Mouse (Mus musculus) CH12.LX (cell line): ENCODE measurements around the gene Slc22a15. TPM values are rescaled to one million over a fixed set of nuclear protein-coding genes. Genes with fewer than 3 reads are reported as not detected.

Source experiments
- DNase-seq: peaks from one replicate; pipeline ENCODE4 v3.0.0-alpha.2; 2013; ENCODE audit errors: extremely low read depth
- H3K27ac ChIP-seq: 2 replicates; pipeline ENCODE4 v1.5.1; 2012; ENCODE audit warnings: low read depth, mild to moderate bottlenecking, control low read depth, moderate library complexity; ENCODE audit not compliant: insufficient read depth
- H3K27me3 ChIP-seq: replicated peaks from 2 replicates; pipeline ENCODE3; 2012; ENCODE audit warnings: inconsistent platforms
- H3K36me3 ChIP-seq, 2 experiments: replicated peaks in 1 of 2; 2 replicates each; pipeline versions ENCODE3 to v1.6.1; 2012; ENCODE audit warnings: inconsistent platforms in 1 of 2, low read length in 1 of 2, mild to moderate bottlenecking in 1 of 2, mixed read lengths in 1 of 2, moderate library complexity in 1 of 2; ENCODE audit not compliant: control insufficient read depth in 1 of 2, insufficient read depth in 1 of 2
- H3K4me1 ChIP-seq, 2 experiments: 2 replicates each; pipeline ENCODE4 v1.6.1; 2012; ENCODE audit warnings: inconsistent platforms in 1 of 2, moderate library complexity in 1 of 2; ENCODE audit not compliant: insufficient read depth in 2 of 2, control insufficient read depth in 1 of 2
- H3K4me2 ChIP-seq: 2 replicates; pipeline ENCODE4 v1.6.1; 2012; ENCODE audit warnings: low read depth, mild to moderate bottlenecking, control low read depth; ENCODE audit not compliant: poor library complexity, insufficient read depth, severe bottlenecking
- H3K4me3 ChIP-seq, 3 experiments: fragments of 150-350 bp in 1 of 3; sonication (generic) in 1 of 3; replicated peaks in 1 of 3; 2 replicates each; pipeline versions ENCODE3 to v1.5.1; 2011 to 2012; ENCODE audit warnings: low read depth in 2 of 3, low read length in 2 of 3, mild to moderate bottlenecking in 2 of 3, moderate library complexity in 2 of 3, control low read depth in 1 of 3, improper control_type of control experiment in 1 of 3, inconsistent platforms in 1 of 3, mixed read lengths in 1 of 3; ENCODE audit not compliant: poor library complexity in 1 of 3
- H3K79me2 ChIP-seq: replicated peaks from 2 replicates; pipeline ENCODE4 v1.6.1; 2012; ENCODE audit warnings: mild to moderate bottlenecking, moderate library complexity; ENCODE audit not compliant: control insufficient read depth, poor library complexity, insufficient read depth, severe bottlenecking; ENCODE audit errors: extremely low read depth
- H3K9ac ChIP-seq: 2 replicates; pipeline ENCODE4 v1.6.1; 2012; ENCODE audit warnings: low read depth, mild to moderate bottlenecking, control low read depth, moderate library complexity; ENCODE audit not compliant: insufficient read depth
- H3K9me3 ChIP-seq: replicated peaks from 2 replicates; pipeline ENCODE3; 2012; ENCODE audit warnings: low read length, inconsistent platforms, mixed read lengths
- BHLHE40 ChIP-seq: IDR thresholded peaks from 2 replicates; pipeline ENCODE4 v1.6.1; 2011; ENCODE audit warnings: mild to moderate bottlenecking, low read depth, low read length, improper control_type of control experiment
- CTCF ChIP-seq, 2 experiments: IDR thresholded peaks in 1 of 2; conservative IDR thresholded peaks in 1 of 2; 2 replicates each; pipeline ENCODE4 v1.5.1; 2011 to 2012; ENCODE audit warnings: low read depth in 2 of 2, low read length in 2 of 2, improper control_type of control experiment in 1 of 2, inconsistent platforms in 1 of 2, mild to moderate bottlenecking in 1 of 2, moderate library complexity in 1 of 2
- E2F4 ChIP-seq: IDR thresholded peaks from 2 replicates; pipeline ENCODE4 v1.6.1; 2011; ENCODE audit warnings: low read depth, low read length, improper control_type of control experiment; ENCODE audit not compliant: insufficient replicate concordance
- EP300 ChIP-seq: IDR thresholded peaks from 2 replicates; pipeline ENCODE4 v1.6.1; 2011; ENCODE audit warnings: low read length, improper control_type of control experiment
- ETS1 ChIP-seq: conservative IDR thresholded peaks from 2 replicates; pipeline ENCODE4 v1.6.1; 2012; ENCODE audit warnings: low read depth, mild to moderate bottlenecking, inconsistent platforms, low read length, improper control_type of control experiment, moderate library complexity
- JUN ChIP-seq: IDR thresholded peaks from 2 replicates; pipeline ENCODE4 v1.6.1; 2011; ENCODE audit warnings: low read depth, mild to moderate bottlenecking, low read length, improper control_type of control experiment, moderate library complexity; ENCODE audit not compliant: insufficient read depth
- JUND ChIP-seq: conservative IDR thresholded peaks from 2 replicates; pipeline ENCODE4 v1.6.1; 2011; ENCODE audit warnings: low read depth, low read length, improper control_type of control experiment
- KAT2A ChIP-seq: IDR thresholded peaks from 2 replicates; pipeline ENCODE4 v1.6.1; 2012; ENCODE audit warnings: low read length, improper control_type of control experiment, inconsistent platforms; ENCODE audit not compliant: insufficient replicate concordance
- MEF2A ChIP-seq: IDR thresholded peaks from 2 replicates; pipeline ENCODE4 v1.6.1; 2014; ENCODE audit warnings: low read depth, mild to moderate bottlenecking, inconsistent platforms, low read length, improper control_type of control experiment, borderline replicate concordance
- PAX5 ChIP-seq: IDR thresholded peaks from 2 replicates; pipeline ENCODE4 v1.6.1; 2012; ENCODE audit warnings: low read length, inconsistent platforms, mixed read lengths
- POLR2AphosphoS2 ChIP-seq: IDR thresholded peaks from 2 replicates; pipeline ENCODE4 v1.6.1; 2011; ENCODE audit warnings: low read depth, low read length, improper control_type of control experiment
- RAD21 ChIP-seq: IDR thresholded peaks from 2 replicates; pipeline ENCODE4 v1.6.1; 2011; ENCODE audit warnings: low read depth, mild to moderate bottlenecking, low read length, improper control_type of control experiment, moderate library complexity
- TCF12 ChIP-seq: IDR thresholded peaks from 2 replicates; pipeline ENCODE4 v1.6.1; 2014; ENCODE audit warnings: low read depth, mild to moderate bottlenecking, inconsistent platforms, low read length, improper control_type of control experiment
- UBTF ChIP-seq: IDR thresholded peaks from 2 replicates; pipeline ENCODE4 v1.6.1; 2012; ENCODE audit warnings: low read depth, mild to moderate bottlenecking, inconsistent platforms, low read length, improper control_type of control experiment, moderate library complexity
- USF1 ChIP-seq: IDR thresholded peaks from 2 replicates; pipeline ENCODE4 v1.6.1; 2014; ENCODE audit warnings: low read depth, mild to moderate bottlenecking, inconsistent platforms, low read length, improper control_type of control experiment
- USF2 ChIP-seq: conservative IDR thresholded peaks from 2 replicates; pipeline ENCODE4 v1.6.1; 2011; ENCODE audit warnings: low read depth, low read length, improper control_type of control experiment
- ZKSCAN1 ChIP-seq: IDR thresholded peaks from 2 replicates; pipeline ENCODE4 v1.6.1; 2012; ENCODE audit warnings: low read depth, inconsistent platforms, low read length, improper control_type of control experiment, borderline replicate concordance
- ZMIZ1 ChIP-seq: IDR thresholded peaks from 2 replicates; pipeline ENCODE4 v1.6.1; 2012; ENCODE audit warnings: low read depth, mild to moderate bottlenecking, inconsistent platforms, low read length, improper control_type of control experiment
- ZNF384 ChIP-seq: IDR thresholded peaks from 2 replicates; pipeline ENCODE4 v1.6.1; 2012; ENCODE audit warnings: low read depth, low read length, improper control_type of control experiment, inconsistent platforms
- dilution Hi-C: fragments of 300-500 bp; cut with MboI; formaldehyde crosslinking; loops from 2 replicates; pipeline ENCODE4 v1.14.3; 2020; ENCODE audit warnings: low sequenced_read_pairs; ENCODE audit not compliant: extremely low pct_unique_long_range_greater_than_20kb, extremely low pct_ligation_motif_present
- in situ Hi-C: fragments of 300-500 bp; cut with MboI; formaldehyde crosslinking; loops from 3 replicates; pipeline ENCODE4 v1.14.3; 2019; ENCODE audit warnings: low sequenced_read_pairs, low pct_ligation_motif_present, low pct_unique_long_range_greater_than_20kb, mixed read lengths
- polyA plus RNA-seq: library from polyadenylated mRNA; unstranded; fragments of >175 nt; gene quantifications from 2 replicates; pipeline ENCODE4 v1.2.1, GENCODE M21; 2012; ENCODE audit warnings: low read depth; ENCODE audit not compliant: insufficient read length
- total RNA-seq, 2 experiments: library from RNA; depleted of rRNA; stranded (reverse); fragments of 300-350 nt in 1 of 2; fragments of >200 nt in 1 of 2; gene quantifications; 2 replicates each; pipeline ENCODE4 v1.2.3; 2012 to 2014

The Slc22a15 gene
- total and polyA plus RNA-seq, 3 experiments, result 1.8 to 7.6 (median 4.5) TPM

- H3K4me1 ChIP-seq, result peaks cover 0 to 12% of the 10 kb centered on the region in 2 experiments; a peak in 2 of 4 replicates
- no peak overlapping the region for H3K4me2 ChIP-seq
- H3K9ac ChIP-seq, result no peak overlapping the region
- TF ChIP-seq MEF2A (no peak), JUN (no peak), KAT2A (no peak), JUND (no peak), RAD21 (peak; percentile 16), PAX5 (no peak), ZKSCAN1 (no peak), CTCF (conservative IDR thresholded peaks at IDR 0.05 in 1 of 2, IDR thresholded peaks at IDR 0.05 in 1 of 2; ENCODE audit: low read depth in 2 of 2, low read length in 2 of 2) (peak in 1 of 2 experiments; percentile 38; a peak in 2 of 4 replicates), BHLHE40 (no peak), UBTF (no peak), ETS1 (no peak), ZNF384 (no peak), EP300 (no peak)
- H3K4me3 ChIP-seq, result no peak overlapping the region
- no peak for DNase-seq
- no peaks in the 10 kb centered on the region for H3K27me3 ChIP-seq
- in situ Hi-C loops (no loop called here), dilution Hi-C loops (no loop called here)
- no peak overlapping the region for H3K27ac ChIP-seq
- H3K36me3 ChIP-seq, result no peaks in the 10 kb centered on the region
- no peaks in the 10 kb centered on the region for H3K9me3 ChIP-seq
- no peaks in the 10 kb centered on the region for H3K79me2 ChIP-seq
These were observed 28.3 kb upstream of the Slc22a15 start for GRCm38 (mm10) chr3:101952577-101952976.

DNA sequence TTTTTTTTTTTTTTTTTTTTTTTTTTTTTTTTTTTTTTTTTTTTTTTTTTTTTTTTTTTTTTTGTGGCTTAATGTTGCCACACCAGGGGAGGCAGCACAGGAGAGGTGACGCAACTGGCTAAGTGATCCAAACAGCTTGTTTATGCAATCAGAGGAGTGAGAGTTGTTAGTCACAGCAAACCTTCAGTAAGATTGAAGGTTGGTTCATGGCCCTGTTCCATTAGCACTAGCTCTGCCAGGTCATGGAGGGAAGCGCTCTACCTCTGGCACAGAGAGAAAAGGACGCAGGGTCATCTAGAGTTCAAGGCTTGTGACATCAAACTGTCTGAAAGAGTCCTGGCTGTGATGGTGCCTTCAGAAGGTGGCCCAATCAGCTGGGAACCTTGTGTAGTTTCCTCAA is 24.3 kb upstream of the Slc22a15 start:
- in situ Hi-C loops, result no loop called here
- no peaks in the 10 kb centered on the region for H3K9me3 ChIP-seq
- TF ChIP-seq USF1 (no peak), BHLHE40 (no peak), ZNF384 (peak; percentile 94), USF2 (no peak), E2F4 (no peak), ZMIZ1 (no peak), TCF12 (no peak), POLR2AphosphoS2 (no peak)
- TF ChIP-seq, all 38 proteins: peak for 1
- dilution Hi-C loops, result no loop called here
- Histone ChIP-seq H3K79me2 (no peaks in the 10 kb centered on the region), H3K36me3 (no peaks in the 10 kb centered on the region), H3K27me3 (no peaks in the 10 kb centered on the region), H3K4me2 (no peak overlapping the region), H3K4me3 (no peak overlapping the region), H3K27ac (no peak overlapping the region), H3K9ac (no peak overlapping the region), H3K4me1 (peaks cover 0 to 12% of the 10 kb centered on the region in 2 experiments; a peak in 2 of 4 replicates)
- DNase-seq, result no peak
